Mouse (Mus musculus): Measurements from ENCODE around the gene Dvl3.

Dvl3 gene

GRCm38 (mm10) chr16:20547423-20547822, 30.6 kb downstream of the Dvl3 start:
- DNase-seq (ENCODE audit: low spot score), result no peak

DNA sequence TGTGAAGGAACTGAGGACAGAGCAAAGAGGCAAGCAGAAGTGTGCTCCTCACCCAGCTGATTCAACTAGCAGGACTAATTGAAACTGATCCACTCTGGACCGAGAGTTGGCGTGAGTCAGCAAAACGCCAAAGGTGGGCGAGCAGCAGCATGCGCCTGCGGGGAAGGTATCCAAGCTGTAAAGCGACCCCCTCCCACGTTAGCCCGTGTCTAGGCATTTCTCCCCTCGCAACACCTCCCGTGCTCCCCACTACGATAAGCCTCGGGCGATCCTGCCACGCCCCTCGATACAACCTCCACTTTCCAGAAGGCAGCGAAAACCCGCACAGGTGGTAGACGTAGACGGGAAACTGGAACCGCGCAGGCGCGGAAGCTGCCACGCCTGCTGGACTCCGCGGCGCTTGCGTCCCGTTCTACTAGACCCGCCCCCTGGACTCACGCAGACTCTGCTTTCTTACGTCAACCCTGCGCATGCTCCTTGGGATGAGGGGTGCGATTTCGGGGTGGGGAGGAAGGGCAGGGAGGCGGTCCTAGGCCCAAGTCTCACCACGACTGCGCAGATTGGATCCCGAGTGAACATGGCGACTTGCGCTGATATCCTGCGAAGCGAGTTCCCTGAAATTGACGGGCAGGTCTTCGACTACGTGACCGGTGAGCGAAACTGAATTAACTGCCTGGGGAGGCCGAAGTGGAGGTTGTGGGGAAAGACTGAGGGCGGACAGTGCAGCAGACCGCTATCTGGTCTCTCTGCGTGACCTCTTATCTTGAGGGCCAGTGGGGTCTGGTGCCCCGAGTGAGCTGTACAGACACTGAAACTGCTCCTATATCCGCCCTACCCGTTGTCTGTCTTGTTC, 31.5 kb downstream of the Dvl3 start, which contains the start of gene Abcf3:
Gene Abcf3 (plus strand): TSS at position 482 of the 853 bp plus-strand sequence.
- DNase-seq (ENCODE audit: low spot score), result peak; percentile 98

DNA sequence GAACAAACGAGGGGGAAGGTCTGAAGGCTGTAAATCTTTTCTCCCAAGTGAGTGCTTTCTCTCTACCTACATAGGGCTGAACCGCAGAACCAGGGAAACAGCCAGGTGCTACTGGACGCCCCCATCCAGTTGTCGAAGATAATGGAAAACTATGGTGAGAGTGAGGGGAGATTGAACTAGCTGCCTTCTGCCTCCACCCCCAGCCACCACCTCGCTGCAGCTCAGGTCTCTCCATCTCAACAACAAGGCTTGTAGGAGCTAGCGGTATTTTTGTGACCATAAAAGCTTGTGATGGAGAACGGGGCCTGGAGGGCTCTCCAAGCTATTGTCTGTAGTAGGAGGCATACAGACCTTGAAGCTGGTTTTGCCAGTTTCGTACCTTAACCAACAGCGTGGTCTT, 32.4 kb downstream of the Dvl3 start:
- no peak for DNase-seq (ENCODE audit: low spot score)

DNA sequence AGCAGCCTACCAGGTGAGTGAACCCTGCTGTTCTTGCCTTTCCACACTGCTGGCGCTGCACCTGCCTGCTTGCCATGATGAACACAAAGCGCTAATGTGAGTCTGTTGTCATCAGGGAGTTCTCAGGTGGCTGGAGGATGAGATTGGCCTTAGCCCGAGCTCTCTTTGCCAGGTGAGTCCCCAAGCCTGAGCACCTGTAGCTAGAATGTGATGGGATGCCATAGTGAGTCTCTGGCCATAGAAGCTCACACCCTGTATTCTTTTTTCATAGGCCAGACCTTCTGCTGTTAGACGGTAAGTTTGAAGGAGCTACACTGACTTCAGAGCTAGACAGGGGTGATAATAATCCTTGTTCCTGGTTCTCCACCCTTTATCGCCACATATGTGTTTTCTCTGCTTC, 34.9 kb downstream of the Dvl3 start:
- DNase-seq (ENCODE audit: low spot score), result no peak

GRCm38 (mm10) chr16:20552594-20552993, 35.8 kb downstream of the Dvl3 start:
- no peak for DNase-seq (ENCODE audit: low spot score)

DNA sequence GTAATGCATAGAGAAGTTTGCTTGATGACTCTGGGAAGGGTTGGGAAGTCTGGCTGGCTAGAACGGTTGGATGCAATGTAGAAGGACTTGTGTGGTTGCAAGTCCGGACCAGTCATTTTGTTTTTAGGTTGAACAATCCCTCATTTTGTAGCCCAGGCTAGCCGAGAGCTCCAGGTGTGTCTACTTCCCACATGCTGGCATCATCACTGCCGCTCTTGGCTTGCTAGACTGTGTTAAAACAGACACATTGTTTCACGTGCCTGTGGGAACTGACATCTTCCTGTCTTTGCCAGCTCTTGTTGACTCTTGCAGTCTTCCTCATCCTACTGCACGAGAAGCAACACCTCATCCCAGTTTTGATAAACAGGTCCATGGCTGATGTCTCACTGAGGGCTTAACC, 38.2 kb downstream of the Dvl3 start:
- DNase-seq (ENCODE audit: low spot score), result no peak

DNA sequence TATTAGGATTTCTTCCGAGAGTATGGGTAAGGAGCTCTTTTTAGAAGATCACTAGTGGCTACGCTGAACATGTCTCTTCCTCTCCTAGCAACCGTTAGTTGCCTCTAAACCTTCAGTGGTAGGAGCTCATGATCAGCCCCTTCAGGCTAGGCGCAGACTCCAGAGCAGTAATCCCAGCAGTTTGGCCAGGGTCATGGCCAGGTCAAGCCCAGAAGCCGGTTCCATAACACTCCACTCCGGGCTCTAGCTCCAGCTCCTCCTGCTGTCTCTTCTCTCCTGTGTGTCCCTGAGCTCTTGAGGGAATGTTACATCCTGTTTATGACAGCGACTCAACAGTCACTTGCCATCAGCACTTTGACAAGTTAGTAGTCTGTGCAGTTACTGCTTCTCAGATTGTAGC, 40.6 kb downstream of the Dvl3 start:
- DNase-seq (ENCODE audit: low spot score), result no peak

DNA sequence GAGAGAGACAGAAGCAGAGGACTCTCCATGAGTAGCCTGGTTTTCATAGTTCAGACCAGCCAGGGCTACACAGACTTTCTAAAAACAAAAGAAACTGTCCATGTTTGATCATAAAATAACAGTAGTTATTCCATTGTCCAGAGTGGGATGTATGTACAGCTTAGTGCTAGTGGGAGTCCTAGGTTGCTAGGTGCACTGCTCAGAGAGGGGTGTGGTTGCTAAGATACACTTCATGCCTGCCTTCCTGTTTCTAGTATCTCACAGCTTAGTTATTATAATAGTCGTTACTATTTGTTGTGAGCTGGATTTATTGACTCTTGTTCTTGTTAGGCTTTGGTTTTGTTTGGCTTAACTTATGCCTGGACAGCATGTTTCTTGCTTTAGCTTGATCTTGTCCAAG, 48.3 kb downstream of the Dvl3 start:
- no peak for DNase-seq (ENCODE audit: low spot score)

Measured in urinary bladder, postnatal 14 days (tissue).